Mouse (Mus musculus): ENCODE results near the gene Dnttip2.
"Not testable (repeated sequence)": the region's sequence is repeated elsewhere in the genome, so short reads cannot be mapped to it uniquely, and the experiment has no call there.

Gene Dnttip2

DNA sequence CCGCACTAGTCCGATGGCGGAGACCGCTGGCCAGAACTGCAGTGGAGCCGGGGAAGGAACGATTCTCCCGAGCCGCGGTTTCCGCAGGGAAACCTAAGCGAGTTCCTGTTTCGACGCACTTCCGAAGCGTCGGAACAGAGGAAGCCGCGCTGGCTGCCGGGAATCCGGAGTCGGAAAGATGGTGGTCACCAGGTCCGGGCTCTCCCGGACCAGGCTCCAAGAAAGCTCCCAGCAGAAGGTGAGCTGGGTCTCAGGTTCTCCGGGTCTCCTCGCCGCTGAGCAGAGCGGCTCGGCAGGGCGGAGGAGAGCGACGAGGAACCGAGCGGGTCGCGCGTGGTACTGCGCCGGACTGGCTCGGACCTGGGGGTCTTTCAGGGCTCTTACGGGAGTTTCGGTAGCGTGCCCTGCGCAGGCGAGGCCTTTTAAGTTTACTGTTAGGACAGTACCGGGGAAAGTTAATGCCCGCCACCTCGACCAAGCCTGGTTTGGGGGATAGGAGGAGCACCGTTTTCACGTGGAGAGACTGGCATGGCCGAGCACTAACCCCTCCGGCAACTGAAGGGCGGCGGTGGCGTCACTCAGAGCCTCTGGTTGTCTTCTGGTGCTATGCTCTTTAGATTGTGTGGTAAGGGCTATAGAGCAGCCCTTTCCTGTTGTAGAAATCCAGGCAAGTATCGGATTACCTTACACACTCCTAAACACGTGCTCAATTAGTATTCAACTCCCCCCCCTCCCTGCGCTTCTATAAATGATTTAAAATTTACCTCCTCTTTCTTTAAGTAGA lies at the start of gene Dnttip2:
Dnttip2 (plus strand) TSS at position 148 of the 784 bp plus-strand sequence.
- peak; percentile 97 for DNase-seq (ENCODE audit: low spot score)

DNA sequence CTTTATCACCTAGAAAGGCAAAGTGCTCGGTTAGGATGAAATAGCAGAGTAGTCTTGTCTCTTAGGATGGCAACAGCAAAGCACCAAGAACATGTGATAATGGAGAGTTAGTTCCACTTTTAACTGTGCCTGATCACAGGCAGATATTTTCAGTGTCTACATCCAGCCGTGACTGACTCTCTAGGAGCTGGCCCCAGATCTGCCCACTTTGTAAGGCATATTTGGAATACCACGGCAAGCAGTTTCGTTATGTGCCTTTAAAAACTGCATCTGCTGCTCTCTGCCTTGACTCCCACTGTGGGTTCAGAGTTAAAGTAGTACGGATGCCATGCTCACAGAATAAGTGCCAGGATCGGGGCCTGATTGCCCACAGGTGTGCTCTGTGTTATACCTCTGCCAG lies 47.2 kb upstream of the Dnttip2 start:
- not testable (repeated sequence) for DNase-seq (ENCODE audit: low spot score)

DNA sequence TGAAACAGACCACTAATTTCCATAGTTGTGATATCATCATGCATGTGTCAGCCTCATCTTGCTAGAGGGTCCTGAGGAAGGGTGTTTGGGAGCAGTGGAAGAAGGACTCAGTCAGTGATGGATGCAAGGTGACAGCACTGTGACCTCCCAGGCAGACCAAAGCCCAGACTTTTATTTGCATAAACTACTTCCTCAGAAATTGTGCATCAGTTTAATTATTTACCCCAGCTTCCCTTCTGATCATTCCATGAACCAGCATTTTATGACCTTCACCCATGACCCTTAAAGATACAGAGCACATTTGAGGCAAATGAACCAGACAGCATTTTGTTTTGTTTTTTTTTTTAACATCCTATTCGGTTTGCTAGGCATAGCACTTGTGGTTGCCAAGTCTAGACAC lies 38.4 kb upstream of the Dnttip2 start:
- DNase-seq (ENCODE audit: low spot score), result no peak

DNA sequence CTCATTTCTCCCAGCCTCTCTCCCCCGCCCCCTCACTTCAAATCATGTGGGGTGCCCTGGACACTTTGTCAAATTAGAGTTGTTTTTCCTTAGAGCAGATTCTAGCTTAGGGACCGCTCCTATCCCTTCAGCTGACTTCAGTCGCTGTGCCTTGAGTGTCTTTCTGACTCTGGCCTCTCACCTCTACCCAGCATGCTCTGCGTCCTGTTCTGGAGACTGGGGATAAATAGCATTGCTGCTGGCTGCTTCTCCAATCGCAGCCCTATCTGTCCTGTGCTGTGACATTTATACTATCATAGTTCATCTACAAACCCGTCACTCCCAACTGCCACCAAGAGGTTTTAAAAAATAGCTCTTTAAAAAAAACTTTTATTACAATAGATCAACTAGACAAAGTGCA lies 31.3 kb upstream of the Dnttip2 start:
- DNase-seq (ENCODE audit: low spot score), result peak; percentile 22

DNA sequence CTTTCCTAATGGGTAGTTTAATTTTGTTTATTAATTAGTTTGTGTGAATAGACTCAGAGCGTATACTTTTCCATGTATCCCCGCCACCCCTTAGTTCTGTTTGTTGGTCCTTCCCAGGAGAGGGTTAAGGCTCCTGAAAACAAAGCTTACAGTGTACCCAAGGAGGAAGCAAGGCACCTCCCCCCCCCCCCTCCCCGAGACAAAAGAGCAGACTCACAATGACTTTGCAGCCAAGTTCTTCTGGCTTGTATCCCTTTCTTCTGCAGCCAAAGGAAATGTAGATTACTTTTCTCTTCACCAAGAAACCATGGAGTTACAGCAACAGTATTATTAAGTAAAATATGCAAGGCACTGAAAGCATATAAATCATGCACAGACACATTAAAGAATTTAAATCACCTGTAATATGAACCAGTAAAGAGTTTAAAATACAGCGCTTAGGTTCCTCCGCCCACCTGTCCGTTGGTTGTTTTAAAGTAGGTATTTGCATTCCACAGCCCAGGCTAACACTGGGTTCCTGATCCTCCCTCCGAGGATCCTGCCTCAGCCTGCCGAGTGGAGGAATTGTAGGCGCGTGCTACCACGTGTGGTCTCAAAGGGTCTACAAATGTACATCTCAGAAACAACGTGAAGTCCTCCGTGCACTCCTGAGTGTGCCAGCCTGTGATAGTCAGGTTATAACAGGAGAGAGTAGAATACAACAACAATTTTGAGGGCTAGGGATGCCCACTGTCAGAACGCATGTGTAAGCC lies 30.6 kb upstream of the Dnttip2 start:
- no peak for DNase-seq (ENCODE audit: low spot score)

DNA sequence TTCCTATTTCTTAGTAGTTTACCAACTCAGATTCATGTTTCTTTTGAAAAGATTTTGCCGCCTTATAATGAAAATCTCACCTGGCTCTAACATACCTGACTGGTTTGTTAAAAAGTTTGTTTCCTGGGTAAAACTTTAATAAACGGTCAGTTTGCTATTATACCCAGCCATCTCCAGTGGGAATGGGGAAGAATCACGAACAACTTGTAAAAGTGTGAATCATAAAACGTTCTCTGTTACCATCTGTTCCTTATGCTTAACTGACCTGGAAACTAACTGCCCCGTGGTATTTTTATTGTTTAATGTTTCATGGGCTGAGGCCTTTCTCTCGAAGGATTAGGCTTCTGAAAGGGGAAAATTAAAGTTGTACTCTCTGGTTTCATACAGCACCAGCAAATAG lies 29.4 kb upstream of the Dnttip2 start:
- no peak for DNase-seq (ENCODE audit: low spot score)

DNA sequence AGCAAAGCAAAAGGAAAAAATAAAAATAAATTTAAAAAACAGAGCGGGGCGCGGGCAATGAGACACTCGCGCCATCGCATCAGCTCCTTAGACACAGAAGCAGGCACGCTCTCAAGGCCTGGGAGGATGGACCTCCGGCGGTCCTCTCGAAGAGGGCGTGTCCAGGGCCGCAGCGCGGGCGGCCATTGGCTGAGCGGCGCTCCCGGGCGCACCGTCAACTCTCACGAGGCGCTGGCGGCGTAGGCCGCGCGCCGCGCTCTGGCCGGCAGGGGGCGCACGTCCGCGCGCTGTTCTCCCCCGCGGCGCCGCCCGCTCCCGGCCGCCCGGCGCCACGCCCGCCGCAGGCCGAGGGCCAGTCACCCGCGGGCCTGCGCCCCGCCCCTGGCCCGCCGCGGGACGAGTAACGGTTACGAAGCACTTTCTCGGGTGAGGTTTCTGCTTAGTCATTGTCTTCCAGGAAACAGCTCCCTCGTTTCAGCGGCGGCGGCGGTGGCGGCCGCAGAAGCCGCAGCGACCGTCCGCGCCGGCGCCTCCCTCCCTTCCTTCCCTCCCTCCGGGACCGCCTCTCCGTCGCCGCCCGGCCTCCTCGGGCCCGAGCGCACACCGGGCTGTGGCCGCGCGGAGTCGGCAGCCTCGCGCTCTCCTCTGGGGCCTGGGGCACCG lies 28.8 kb upstream of the Dnttip2 start, which contains the start of gene Gclm:
Gclm (plus strand) TSS at position 343 of the 663 bp plus-strand sequence.
- peak; percentile 96 for DNase-seq (ENCODE audit: low spot score)

DNA sequence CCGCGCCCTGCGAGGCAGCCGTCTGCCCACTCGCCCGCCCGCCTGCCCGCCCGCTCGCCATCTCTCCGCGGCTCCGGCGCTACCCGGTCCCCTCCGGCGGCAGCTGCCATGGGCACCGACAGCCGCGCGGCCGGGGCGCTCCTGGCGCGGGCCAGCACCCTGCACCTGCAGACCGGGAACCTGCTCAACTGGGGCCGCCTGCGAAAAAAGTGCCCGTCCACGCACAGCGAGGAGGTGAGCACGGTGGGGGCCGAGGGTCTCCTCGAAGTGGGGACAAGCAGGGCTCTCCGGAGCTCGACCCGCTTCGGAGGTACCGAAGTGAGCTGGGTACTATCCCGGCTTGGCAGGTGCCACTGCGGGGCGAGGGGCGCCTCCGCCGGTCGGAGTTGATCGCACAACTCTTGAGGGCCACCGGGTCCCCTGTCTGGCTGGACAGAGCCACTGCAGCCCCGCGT lies 28.3 kb upstream of the Dnttip2 start:
- peak; percentile 73 for DNase-seq (ENCODE audit: low spot score)

DNA sequence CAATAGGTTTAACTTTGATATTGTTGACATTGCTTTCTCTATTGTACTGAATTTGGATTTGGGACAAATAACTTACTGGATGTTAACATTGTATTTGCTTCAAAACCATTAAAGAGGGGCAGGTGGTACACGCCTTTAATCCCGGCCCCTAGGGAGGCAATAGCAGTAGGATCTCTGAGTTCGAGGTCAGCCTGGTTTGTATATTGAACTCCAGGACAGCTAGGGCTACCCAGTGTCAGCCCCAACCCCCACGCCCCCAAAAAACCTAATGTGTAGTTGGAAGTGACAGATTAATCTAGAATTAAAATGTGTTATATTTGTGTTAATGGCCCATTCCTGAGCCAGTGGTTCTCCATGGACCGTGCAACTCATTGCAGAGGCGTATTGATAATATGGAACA lies 27.8 kb upstream of the Dnttip2 start:
- DNase-seq (ENCODE audit: low spot score), result peak; percentile 28

DNA sequence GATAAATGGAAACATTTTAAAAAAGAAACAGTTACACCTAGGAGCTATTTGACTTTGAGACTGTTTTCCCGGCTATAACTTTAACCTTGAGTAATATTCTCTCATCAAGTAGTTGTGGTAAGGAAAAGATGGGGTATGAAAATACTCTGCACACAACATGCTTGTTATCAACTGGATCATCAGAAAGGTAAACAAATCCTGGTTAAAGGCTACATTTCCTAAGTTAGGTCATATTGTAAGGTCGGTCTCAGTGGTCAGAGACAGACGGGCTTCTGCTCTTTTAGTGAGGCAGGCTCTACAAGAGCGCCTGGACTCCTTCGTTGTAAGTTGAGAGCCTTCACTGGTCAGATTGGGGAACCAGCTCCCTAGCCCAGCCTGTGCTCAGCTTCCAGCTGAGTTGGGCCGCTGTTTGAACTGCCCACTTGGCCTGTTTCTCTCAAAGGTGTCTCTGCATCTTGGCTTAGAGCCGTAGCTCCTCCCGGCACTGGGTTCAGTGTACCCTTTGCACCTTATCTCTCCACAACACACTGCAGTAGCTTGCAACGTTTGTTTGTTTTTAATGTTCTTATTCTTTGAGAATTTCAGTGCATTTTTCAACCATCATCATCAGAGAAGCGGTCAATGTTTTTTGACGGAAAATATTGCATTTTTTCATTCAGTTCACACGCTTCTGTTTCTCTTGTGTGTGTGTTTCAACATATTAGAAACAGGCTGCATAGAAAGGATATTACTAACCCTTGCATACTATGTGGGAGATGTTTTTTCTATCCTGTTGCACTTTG lies 27.0 kb upstream of the Dnttip2 start:
- peak; percentile 24 for DNase-seq (ENCODE audit: low spot score)

DNA sequence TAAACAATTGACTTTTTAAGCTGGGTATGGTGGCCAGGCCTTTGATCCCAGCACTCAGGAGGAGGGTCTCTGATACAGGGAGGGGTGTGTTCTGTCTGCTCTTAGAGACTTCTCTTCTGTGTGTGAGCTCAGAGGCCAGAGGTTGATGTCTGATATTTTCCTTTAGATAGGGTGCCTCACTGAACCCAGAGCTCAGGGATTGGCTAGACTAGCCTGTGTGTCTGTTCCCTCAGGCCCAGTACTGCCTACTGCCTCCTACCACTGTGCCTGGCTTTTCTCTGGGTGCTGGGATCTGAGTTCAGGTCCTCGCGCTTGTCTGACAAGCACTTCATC lies 26.5 kb upstream of the Dnttip2 start:
- DNase-seq (ENCODE audit: low spot score), result no peak

DNA sequence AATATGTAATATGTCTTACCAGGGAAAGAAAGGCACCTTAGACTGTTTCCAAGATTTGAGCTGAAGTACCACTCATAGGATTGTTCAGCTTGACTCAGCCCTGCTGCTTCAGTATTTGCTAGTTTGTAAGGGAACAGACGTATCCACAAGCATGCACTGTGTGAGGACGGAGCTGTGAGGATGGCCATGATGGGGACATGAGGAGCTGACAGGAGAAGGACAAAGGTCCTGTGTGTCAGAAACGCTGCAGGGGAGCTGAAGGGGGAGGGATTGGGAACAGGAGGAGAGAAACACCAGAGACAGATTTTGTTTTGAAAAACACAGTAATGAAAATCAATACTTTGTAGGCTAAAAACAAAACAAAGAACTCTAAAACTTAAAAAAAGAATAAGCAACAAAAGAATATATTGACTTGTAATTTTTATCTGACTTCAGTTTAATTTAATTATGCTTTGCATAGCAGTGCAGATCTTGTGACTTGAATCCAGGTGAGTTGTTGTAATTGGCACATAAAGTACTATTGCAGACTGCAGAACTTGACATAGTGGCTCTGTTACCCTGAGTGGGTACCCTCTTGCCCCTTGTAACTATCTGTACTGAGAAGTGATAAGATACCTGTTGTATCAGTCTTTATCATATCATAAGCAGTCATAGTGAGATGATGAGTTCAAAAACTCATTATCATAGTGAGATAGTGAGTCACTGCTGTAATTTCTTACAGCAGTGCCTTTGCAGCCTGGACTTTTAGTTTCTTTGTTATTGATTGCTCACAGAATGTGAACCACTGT lies 21.5 kb upstream of the Dnttip2 start:
- DNase-seq (ENCODE audit: low spot score), result no peak

DNA sequence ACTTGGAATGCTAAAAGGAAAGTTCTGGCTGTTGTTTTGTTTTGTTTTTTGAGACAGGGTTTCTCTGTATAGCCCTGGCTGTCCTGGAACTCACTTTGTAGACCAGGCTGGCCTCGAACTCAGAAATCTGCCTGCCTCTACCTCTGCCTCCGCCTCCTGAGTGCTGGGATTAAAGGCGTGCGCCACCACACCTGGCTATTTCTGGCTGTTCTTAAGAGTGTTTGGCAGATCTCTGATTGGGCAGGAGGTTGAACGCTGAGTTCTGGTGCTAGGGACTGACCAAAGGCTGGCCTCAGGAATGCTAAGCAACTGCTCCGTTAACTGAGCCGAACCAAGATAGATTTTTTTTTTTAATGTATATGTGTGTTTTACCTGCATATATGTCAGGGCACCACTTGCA lies 20.1 kb upstream of the Dnttip2 start:
- DNase-seq (ENCODE audit: low spot score), result not testable (repeated sequence)

DNA sequence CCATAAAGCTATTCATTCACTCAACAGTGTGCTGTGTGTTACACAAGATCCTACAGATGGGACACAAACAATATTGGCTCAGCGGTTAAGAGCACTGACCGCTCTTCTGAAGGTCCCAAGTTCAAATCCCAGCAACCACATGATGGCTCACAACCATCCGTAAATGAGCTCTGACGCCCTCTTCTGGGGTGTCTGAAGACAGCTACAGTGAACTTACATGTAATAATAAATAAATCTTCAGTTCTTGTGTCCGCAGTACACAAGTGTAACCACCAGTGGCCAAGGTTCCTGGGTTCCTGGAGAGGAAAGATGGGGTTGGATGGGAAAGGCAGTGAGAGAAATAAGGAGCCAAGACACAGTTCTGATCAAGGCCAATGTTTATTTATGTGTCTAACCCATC lies 4.2 kb upstream of the Dnttip2 start:
- DNase-seq (ENCODE audit: low spot score), result no peak

DNA sequence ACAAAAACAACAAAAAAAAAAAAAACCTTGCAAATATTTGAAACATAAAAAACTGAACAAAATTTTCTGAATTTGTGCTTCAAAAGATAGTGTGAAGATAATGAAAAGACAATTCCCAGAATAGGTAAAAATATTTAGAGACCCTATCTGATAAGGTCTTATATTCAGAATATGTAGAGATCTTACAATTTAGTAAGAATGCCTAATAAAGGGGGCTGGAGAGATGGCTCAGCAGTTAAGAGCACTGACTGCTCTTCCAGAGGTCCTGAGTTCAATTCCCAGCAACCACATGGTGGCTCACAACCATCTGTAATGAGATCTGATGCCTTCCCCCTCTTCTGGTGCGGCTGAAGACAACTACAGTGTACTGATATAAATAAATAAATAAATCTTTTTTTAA lies 1.6 kb upstream of the Dnttip2 start:
- DNase-seq (ENCODE audit: low spot score), result not testable (repeated sequence)

DNA sequence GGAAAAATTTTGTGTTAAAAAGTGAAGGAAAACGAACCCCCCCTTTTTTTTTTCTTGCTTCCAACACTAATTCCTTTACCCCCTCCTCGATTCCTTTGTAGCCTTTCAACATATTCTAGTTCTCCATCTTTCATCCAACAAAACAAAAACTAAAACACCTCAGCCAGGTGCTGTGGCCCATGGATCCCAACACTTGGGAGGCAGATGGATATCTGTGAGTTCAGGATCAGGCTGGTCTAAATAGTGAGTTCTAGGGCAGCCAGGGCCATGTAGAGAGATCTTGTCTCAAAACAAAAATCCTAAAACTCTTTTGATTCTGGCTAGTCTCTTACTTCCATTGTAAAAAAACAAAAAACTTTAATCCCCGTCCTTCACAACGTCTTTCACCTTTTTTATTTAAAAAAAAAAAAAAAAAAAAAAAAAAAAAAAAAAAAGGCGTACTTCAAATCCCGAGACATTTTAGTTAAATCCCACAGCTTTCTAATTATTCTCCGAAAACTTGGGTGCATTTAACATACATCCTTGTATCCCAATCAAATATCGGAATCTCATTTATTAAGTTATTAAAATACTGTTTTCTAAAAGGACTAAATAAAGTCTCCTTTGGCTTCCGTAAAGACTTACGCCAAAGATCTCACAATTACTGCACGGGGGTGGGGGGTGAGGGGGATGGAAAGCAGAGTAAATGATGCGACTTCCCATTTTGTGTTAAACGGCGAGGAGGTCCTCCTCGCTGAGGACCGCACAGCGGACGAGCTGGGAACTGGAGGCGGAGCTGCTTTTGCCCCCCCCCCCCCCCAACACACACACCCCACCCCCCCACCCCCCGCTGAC lies 564 bp upstream of the Dnttip2 start:
- DNase-seq (ENCODE audit: low spot score), result peak; percentile 27

DNA sequence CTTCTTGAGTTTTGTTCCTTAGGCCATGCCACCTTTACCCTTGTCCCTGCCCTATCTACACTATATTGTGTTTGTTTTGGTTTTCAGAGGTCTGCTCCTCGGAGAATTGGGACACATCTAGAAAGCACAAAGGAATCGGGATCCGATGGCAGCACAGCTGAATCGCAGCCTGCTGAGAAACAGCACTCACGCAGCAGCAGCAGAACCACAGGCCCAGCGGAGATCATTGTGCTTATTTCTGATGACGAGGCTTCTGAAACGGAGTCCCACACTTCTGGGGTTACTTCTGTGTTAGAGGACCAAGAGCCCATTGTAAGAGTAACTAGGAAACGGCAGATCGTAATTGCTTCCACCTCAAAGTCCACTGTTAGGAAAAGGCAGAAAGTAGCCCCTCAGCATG lies 923 bp downstream of the Dnttip2 start:
- no peak for DNase-seq (ENCODE audit: low spot score)

DNA sequence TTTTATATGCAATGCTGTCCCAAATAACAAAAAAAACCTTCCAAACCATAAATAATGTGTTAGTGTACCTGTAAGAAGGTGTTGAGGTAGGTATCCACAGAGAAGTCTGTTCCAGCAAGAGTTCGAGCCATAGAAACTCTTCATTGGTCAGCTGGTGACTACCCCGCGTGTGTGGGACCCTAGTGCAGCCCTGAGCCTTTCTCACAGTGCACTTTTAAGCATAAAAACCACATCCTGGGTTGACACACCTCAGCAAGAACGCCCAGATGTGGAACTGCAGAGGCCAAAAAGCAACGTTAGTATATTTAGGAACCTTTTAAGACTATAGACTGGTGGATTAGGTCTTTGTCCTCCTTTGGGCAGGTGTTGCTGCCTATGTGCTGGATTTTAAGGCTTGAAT lies 13.0 kb downstream of the Dnttip2 start:
- DNase-seq (ENCODE audit: low spot score), result no peak

DNA sequence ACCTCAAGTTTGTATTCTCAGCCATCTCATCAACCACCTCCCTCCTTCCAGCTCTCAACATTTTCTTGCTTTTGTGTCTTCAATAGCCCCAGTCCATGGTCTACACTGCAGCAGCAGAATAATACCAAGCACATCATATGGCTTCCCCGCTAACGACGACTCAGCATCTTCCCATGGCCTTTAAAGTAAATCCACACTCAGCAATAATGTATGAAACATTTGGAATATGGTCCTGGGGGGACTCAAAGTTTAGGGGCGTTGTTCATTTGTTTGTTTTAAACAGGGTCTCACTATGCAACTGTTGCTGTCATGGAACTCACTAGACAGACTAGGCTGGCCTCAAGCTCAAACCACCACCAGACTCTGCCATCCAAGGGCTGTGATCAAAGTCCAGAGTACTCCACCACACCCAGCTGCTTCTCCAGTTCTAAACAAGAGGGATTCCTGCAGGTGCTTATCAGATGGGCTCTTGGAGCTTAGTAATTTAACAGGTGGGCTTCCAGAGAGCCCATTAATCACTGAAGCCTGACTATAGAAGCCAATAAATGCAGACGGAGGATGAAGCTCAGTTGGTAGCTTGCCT lies 14.5 kb downstream of the Dnttip2 start:
- DNase-seq (ENCODE audit: low spot score), result no peak

DNA sequence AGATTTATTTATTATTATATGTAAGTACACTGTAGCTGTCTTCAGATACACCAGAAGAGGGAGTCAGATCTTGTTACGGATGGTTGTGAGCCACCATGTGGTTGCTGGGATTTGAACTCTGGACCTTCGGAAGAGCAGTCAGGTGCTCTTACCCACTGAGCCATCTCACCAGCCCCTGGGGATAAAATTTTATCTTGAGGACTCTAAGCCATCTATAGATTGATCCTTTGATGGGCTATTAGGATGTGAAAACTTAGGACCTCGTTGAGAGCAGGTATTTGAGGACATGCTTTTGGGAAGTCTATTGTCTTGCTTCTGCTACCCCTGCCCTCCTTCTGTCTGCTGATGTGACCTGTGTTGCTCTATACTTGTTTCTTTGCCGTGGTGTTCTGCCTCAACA lies 15.2 kb downstream of the Dnttip2 start:
- DNase-seq (ENCODE audit: low spot score), result not testable (repeated sequence)

All from embryo, embryonic 10 days (tissue).